Comparison of ENCODE assay signal across 9 mouse cellular contexts in genomic region chr8:13641206-13641605, GRCm38 (mm10). TPM values are rescaled to one million over a fixed set of nuclear protein-coding genes. Genes with fewer than 3 reads are reported as not detected.
A peak's percentile ranks its signal among the peaks of the same experiment; 100 is the strongest.
DNase-seq lines count a peak whose midpoint lies in the region; ATAC-seq and TF ChIP-seq lines count a peak whose summit lies in the region.
"Had no signal": no experiment of that assay in that cellular context is flagged by ENCODE, and none has a peak within 500 bp of the region (broad histone marks: within the 10 kb centered on the region; RNA-seq: fewer than 3 reads in every experiment).

No protein-coding gene starts in this region.

- 58% methylated on average over 9 of the region's 9 CpGs for WGBS in hindbrain, embryonic 13.5 days
- 65% methylated on average over 9 of the region's 9 CpGs for WGBS in hindbrain, embryonic 12.5 days
- 55% methylated on average over 9 of the region's 9 CpGs for WGBS in limb, embryonic 14.5 days

- H3K4me1 ChIP-seq in hindbrain, embryonic 13.5 days (replicated peaks), result peaks cover 50% of the 10 kb centered on the region
- H3K4me1 ChIP-seq in hindbrain, embryonic 12.5 days, result peaks cover 36% of the 10 kb centered on the region
- H3K4me1 ChIP-seq in limb, embryonic 14.5 days (ENCODE audit: control insufficient read depth, insufficient read depth, low read length), result peaks cover 28% of the 10 kb centered on the region

- H3K9ac ChIP-seq in hindbrain, embryonic 13.5 days, result no peak overlapping the region
- H3K9ac ChIP-seq in hindbrain, embryonic 12.5 days, result no peak overlapping the region
- no peak overlapping the region for H3K9ac ChIP-seq in limb, embryonic 14.5 days (ENCODE audit: low read depth, low read length, severe bottlenecking)
- H3K9ac ChIP-seq: heart, embryonic 12.5 days; liver, postnatal 0 days had no signal

- H3K4me2 ChIP-seq in hindbrain, embryonic 13.5 days, result no peak overlapping the region
- H3K4me2 ChIP-seq in hindbrain, embryonic 12.5 days (replicated peaks), result no peak overlapping the region
- H3K4me2 ChIP-seq in limb, embryonic 14.5 days (replicated peaks; ENCODE audit: low read depth, low read length, severe bottlenecking), result no peak overlapping the region
- H3K4me2 ChIP-seq: heart, embryonic 12.5 days had no signal

- TF ChIP-seq POLR2A in limb, embryonic 14.5 days (IDR thresholded peaks at IDR 0.05; ENCODE audit: borderline replicate concordance, extremely low read depth, insufficient read depth, insufficient read length), result no peak

- H3K27ac ChIP-seq in hindbrain, embryonic 13.5 days, result peak overlapping the region; percentile 44; the same call in 1 of the 2 replicates
- no peak overlapping the region for H3K27ac ChIP-seq in hindbrain, embryonic 12.5 days
- peak overlapping the region; percentile 38; the same call in 1 of the 2 replicates for H3K27ac ChIP-seq in limb, embryonic 14.5 days (replicated peaks; ENCODE audit: low read depth, low read length)

- H3K27me3 ChIP-seq in hindbrain, embryonic 13.5 days, result no peaks in the 10 kb centered on the region
- H3K27me3 ChIP-seq in hindbrain, embryonic 12.5 days, result no peaks in the 10 kb centered on the region
- H3K27me3 ChIP-seq in limb, embryonic 14.5 days (ENCODE audit: control insufficient read depth, insufficient read depth, low read length), result no peaks in the 10 kb centered on the region
- H3K27me3 ChIP-seq: heart, embryonic 12.5 days had no signal

- no peaks in the 10 kb centered on the region for H3K9me3 ChIP-seq in hindbrain, embryonic 13.5 days
- no peaks in the 10 kb centered on the region for H3K9me3 ChIP-seq in hindbrain, embryonic 12.5 days (replicated peaks)
- no peaks in the 10 kb centered on the region for H3K9me3 ChIP-seq in limb, embryonic 14.5 days (ENCODE audit: control insufficient read depth, low read length)
- H3K9me3 ChIP-seq: heart, embryonic 12.5 days had no signal

- no peak overlapping the region for H3K4me3 ChIP-seq in hindbrain, embryonic 13.5 days
- no peak overlapping the region for H3K4me3 ChIP-seq in hindbrain, embryonic 12.5 days
- H3K4me3 ChIP-seq in limb, embryonic 14.5 days (replicated peaks; ENCODE audit: low read length), result no peak overlapping the region
- H3K4me3 ChIP-seq: heart, embryonic 12.5 days had no signal

- ATAC-seq in hindbrain, embryonic 13.5 days (ENCODE audit: low FRiP score), result no peak
- no peak for ATAC-seq in hindbrain, embryonic 12.5 days (ENCODE audit: low FRiP score)
- ATAC-seq in limb, embryonic 14.5 days (ENCODE audit: low FRiP score, low read depth), result no peak
- no peak for ATAC-seq in monocyte, adult 5-6 weeks (replicated peaks; ENCODE audit: insufficient number of reproducible peaks, low FRiP score, low TSS enrichment, poor library complexity, severe bottlenecking)
- ATAC-seq: liver, postnatal 0 days had no signal

- peak; percentile 42 for DNase-seq in lung, postnatal 36 days
- DNase-seq in lung, adult 18-20 months, result no peak
- DNase-seq in brain, adult 2 months (ENCODE audit: low read depth, low spot score), result peak; percentile 60
- no peak for DNase-seq in limb, embryonic 14.5 days (ENCODE audit: low spot score)
- DNase-seq: liver, postnatal 0 days had no signal

- H3K36me3 ChIP-seq in hindbrain, embryonic 13.5 days, result no peaks in the 10 kb centered on the region
- no peaks in the 10 kb centered on the region for H3K36me3 ChIP-seq in hindbrain, embryonic 12.5 days
- H3K36me3 ChIP-seq in limb, embryonic 14.5 days (ENCODE audit: control insufficient read depth, insufficient read depth, low read length), result no peaks in the 10 kb centered on the region
- H3K36me3 ChIP-seq: heart, embryonic 12.5 days had no signal

RNA-seq across cellular contexts. Expression of gene Rasa3, which starts 36.2 kb away (rescaled TPM):
- 28.7 and 30.9 TPM in 2 replicates for polyA plus RNA-seq in hindbrain, embryonic 13.5 days (2015; fragmentation: Nextera tagmentation; extraction: Ambion mirVana)
- 30.0 and 31.4 TPM in 2 replicates for polyA plus RNA-seq in hindbrain, embryonic 12.5 days (2016; fragmentation: Nextera tagmentation; extraction: Ambion mirVana)
- polyA plus RNA-seq in limb, embryonic 14.5 days (2012; rRNA removed), result 31.6 and 35.4 TPM in 2 replicates
- polyA plus RNA-seq in limb, embryonic 14.5 days (2014; fragmentation: Nextera tagmentation; extraction: Ambion mirVana), result 29.2 and 30.8 TPM in 2 replicates
- 276 to 375 TPM (median 323 TPM) in 3 replicates for total RNA-seq in monocyte, adult 5-6 weeks (2017)

Comparison
In these comparisons a context has a peak if more than half of its experiments do, and no peak if none do; other contexts are left out.
1. DNase-seq: peak in lung, postnatal 36 days (single experiment) and brain, adult 2 months (single experiment); none in lung, adult 18-20 months (0 of 2) and limb, embryonic 14.5 days (single experiment).